Mouse (Mus musculus) gastrocnemius, adult 8-10 months (tissue): ENCODE results near the gene Csrp1. TPM values are rescaled to one million over a fixed set of nuclear protein-coding genes. Genes with fewer than 3 reads are reported as not detected.

Experiments
- total RNA-seq, 4 experiments: library from RNA; stranded (reverse); gene quantifications; 2 replicates each; pipeline ENCODE4 v1.2.4; 2022

The Csrp1 gene
- total RNA-seq, 4 experiments from 2014 or later, result 17.2 to 24.8 (median 23.2) TPM

Other genes with a start within 250 kb of the Csrp1 start
- gene Nav1, start 112.8 kb upstream of the Csrp1 start, total RNA-seq, result 1 to 10 TPM; 4.3 to 8.4 (median 6.8) TPM
- 100 to 1,000 TPM; 131 to 182 (median 168) TPM for gene Phlda3, start 46.1 kb downstream of the Csrp1 start, total RNA-seq
- 100 to 1,000 TPM; 238 to 314 (median 288) TPM for gene Tnni1, start 59.4 kb downstream of the Csrp1 start, total RNA-seq
- gene Lad1, start 98.5 kb downstream of the Csrp1 start, total RNA-seq, result not detected
- gene Tnnt2, start 116.3 kb downstream of the Csrp1 start, total RNA-seq, result 1 to 10 TPM; 4.0 to 5.8 (median 4.6) TPM
- gene Pkp1, start 199.1 kb downstream of the Csrp1 start, total RNA-seq, result under 1 TPM in 1 of 4 experiments, not detected in 3; 0.11 TPM